In genomic region chr2:72977272-72977671, GRCm38 (mm10) we compare ENCODE assay signal across 8 mouse cellular contexts. TPM values are rescaled to one million over a fixed set of nuclear protein-coding genes. Genes with fewer than 3 reads are reported as not detected.
DNase-seq lines count a peak whose midpoint lies in the region; ATAC-seq and TF ChIP-seq lines count a peak whose summit lies in the region.

No protein-coding gene starts in this region.

- no peak for TF ChIP-seq CTCF in bone marrow macrophage, adult 2 months (IDR thresholded peaks at IDR 0.05; ENCODE audit: low read depth, low read length)

- no peak for TF ChIP-seq POLR2A in bone marrow macrophage, adult 2 months (IDR thresholded peaks at IDR 0.05; ENCODE audit: borderline replicate concordance, low read depth, low read length)

- no peaks in the 10 kb centered on the region for H3K9me3 ChIP-seq in kidney, embryonic 14.5 days (ENCODE audit: control insufficient read depth, low read length)
- H3K9me3 ChIP-seq in hindbrain, embryonic 16.5 days (ENCODE audit: control insufficient read depth, low read length): no peaks in the 10 kb centered on the region
- no peaks in the 10 kb centered on the region for H3K9me3 ChIP-seq in midbrain, embryonic 15.5 days

- no peak for DNase-seq in kidney, adult 11 months
- no peak for DNase-seq in spleen, postnatal 14 days (ENCODE audit: low spot score in 2 of 2)
- no peak for DNase-seq in adrenal gland, postnatal 14 days

- no peak overlapping the region for H3K9ac ChIP-seq in kidney, embryonic 14.5 days (ENCODE audit: low read depth, low read length)
- no peak overlapping the region for H3K9ac ChIP-seq in hindbrain, embryonic 16.5 days (ENCODE audit: low read depth, low read length)
- H3K9ac ChIP-seq in midbrain, embryonic 15.5 days: no peak overlapping the region

- no peaks in the 10 kb centered on the region for H3K27me3 ChIP-seq in kidney, embryonic 14.5 days (ENCODE audit: control insufficient read depth, insufficient read depth, low read length)
- H3K27me3 ChIP-seq in hindbrain, embryonic 16.5 days (replicated peaks; ENCODE audit: control insufficient read depth, insufficient read depth, low read length): no peaks in the 10 kb centered on the region
- H3K27me3 ChIP-seq in midbrain, embryonic 15.5 days (replicated peaks): no peaks in the 10 kb centered on the region

- no peaks in the 10 kb centered on the region for H3K36me3 ChIP-seq in kidney, embryonic 14.5 days (ENCODE audit: control insufficient read depth, insufficient read depth, low read length)
- H3K36me3 ChIP-seq in hindbrain, embryonic 16.5 days (ENCODE audit: control insufficient read depth, insufficient read depth, low read length): no peaks in the 10 kb centered on the region
- H3K36me3 ChIP-seq in midbrain, embryonic 15.5 days (replicated peaks): no peaks in the 10 kb centered on the region

- no peak for ATAC-seq in kidney, embryonic 14.5 days (ENCODE audit: low FRiP score, low TSS enrichment)
- no peak for ATAC-seq in hindbrain, embryonic 16.5 days
- no peak for ATAC-seq in midbrain, embryonic 15.5 days (replicated peaks)
- no peak for ATAC-seq in megakaryocyte progenitor cell, adult 5-6 weeks (replicated peaks; ENCODE audit: poor library complexity)

- H3K4me3 ChIP-seq in kidney, embryonic 14.5 days (ENCODE audit: low read length): peak overlapping the region; percentile 21; the same call in 1 of the 2 replicates
- H3K4me3 ChIP-seq in bone marrow macrophage, adult 2 months (ENCODE audit: insufficient read depth, low read length): peak overlapping the region; percentile 40
- no peak overlapping the region for H3K4me3 ChIP-seq in hindbrain, embryonic 16.5 days (ENCODE audit: low read length)
- peak overlapping the region; percentile 18; the same call in 1 of the 2 replicates for H3K4me3 ChIP-seq in midbrain, embryonic 15.5 days

- H3K4me1 ChIP-seq in kidney, embryonic 14.5 days (ENCODE audit: control insufficient read depth, insufficient read depth, low read length): peaks cover 12% of the 10 kb centered on the region
- peaks cover 9% of the 10 kb centered on the region for H3K4me1 ChIP-seq in bone marrow macrophage, adult 2 months (ENCODE audit: control insufficient read depth, insufficient read depth, low read length)
- H3K4me1 ChIP-seq in hindbrain, embryonic 16.5 days (ENCODE audit: control insufficient read depth, insufficient read depth, low read depth, low read length): peaks cover 19% of the 10 kb centered on the region
- peaks cover 30% of the 10 kb centered on the region for H3K4me1 ChIP-seq in midbrain, embryonic 15.5 days

- H3K4me2 ChIP-seq in kidney, embryonic 14.5 days (replicated peaks; ENCODE audit: low read depth, low read length): peak overlapping the region; percentile 31; the same call in 1 of the 2 replicates
- peak overlapping the region; percentile 43 for H3K4me2 ChIP-seq in hindbrain, embryonic 16.5 days (ENCODE audit: low read length)
- peak overlapping the region; percentile 29 for H3K4me2 ChIP-seq in midbrain, embryonic 15.5 days

- WGBS in kidney, embryonic 14.5 days: 70% methylated on average over 1 of the region's 1 CpGs
- 85% methylated on average over 1 of the region's 1 CpGs for WGBS in hindbrain, embryonic 16.5 days
- WGBS in midbrain, embryonic 15.5 days: 77% methylated on average over 1 of the region's 1 CpGs

- no peak overlapping the region for H3K27ac ChIP-seq in kidney, embryonic 14.5 days (ENCODE audit: low read depth, low read length)
- H3K27ac ChIP-seq in bone marrow macrophage, adult 2 months (ENCODE audit: insufficient read depth, low read depth, low read length): no peak overlapping the region
- H3K27ac ChIP-seq in hindbrain, embryonic 16.5 days (ENCODE audit: low read depth, low read length): no peak overlapping the region
- no peak overlapping the region for H3K27ac ChIP-seq in midbrain, embryonic 15.5 days

RNA-seq across cellular contexts. Expression of gene Sp3, which starts 3.0 kb away (rescaled TPM):
- polyA plus RNA-seq in kidney, embryonic 14.5 days (2014; fragmentation: Nextera tagmentation; extraction: Ambion mirVana): 48.5 and 76.0 TPM in 2 replicates
- polyA plus RNA-seq in bone marrow macrophage, adult 2 months (2012; ENCODE audit: insufficient read depth, insufficient read length, missing spikeins): 65.5 and 72.8 TPM in 2 replicates
- 30.0 and 31.2 TPM in 2 replicates for polyA plus RNA-seq in hindbrain, embryonic 16.5 days (2015; fragmentation: Nextera tagmentation; extraction: Ambion mirVana)
- polyA plus RNA-seq in midbrain, embryonic 15.5 days (2015; fragmentation: Nextera tagmentation; extraction: Ambion mirVana): 37.7 and 39.4 TPM in 2 replicates
- 108 and 111 TPM in 2 replicates for total RNA-seq in megakaryocyte progenitor cell, adult 5-6 weeks (2015)
- 109 and 114 TPM in 2 replicates for total RNA-seq in megakaryocyte progenitor cell, adult 5-6 weeks (2017)
- 58.9 and 65.9 TPM in 2 replicates for total RNA-seq in adrenal gland, postnatal 14 days (2021)

RNA-seq across cellular contexts. Expression of gene Gm11084, which starts 9.2 kb away (rescaled TPM):
- not detected in 2 replicates for polyA plus RNA-seq in kidney, embryonic 14.5 days (2014; fragmentation: Nextera tagmentation; extraction: Ambion mirVana)
- not detected in 2 replicates for polyA plus RNA-seq in bone marrow macrophage, adult 2 months (2012; ENCODE audit: insufficient read depth, insufficient read length, missing spikeins)
- polyA plus RNA-seq in hindbrain, embryonic 16.5 days (2015; fragmentation: Nextera tagmentation; extraction: Ambion mirVana): not detected in 2 replicates
- not detected in 2 replicates for polyA plus RNA-seq in midbrain, embryonic 15.5 days (2015; fragmentation: Nextera tagmentation; extraction: Ambion mirVana)
- total RNA-seq in megakaryocyte progenitor cell, adult 5-6 weeks (2015): not detected in 2 replicates
- total RNA-seq in megakaryocyte progenitor cell, adult 5-6 weeks (2017): not detected in 2 replicates
- total RNA-seq in adrenal gland, postnatal 14 days (2021): not detected in 2 replicates
